Mouse (Mus musculus): ENCODE measurements at regions not wholly inside any gene's neighbourhood (a gene's known extent, or its start where the extent isn't known, plus 50 kb on each side); places are given as distances from the start of the nearest gene placed in this dataset.
"Not testable (repeated sequence)": the region's sequence is repeated elsewhere in the genome, so short reads cannot be mapped to it uniquely, and the experiment has no call there.

DNA sequence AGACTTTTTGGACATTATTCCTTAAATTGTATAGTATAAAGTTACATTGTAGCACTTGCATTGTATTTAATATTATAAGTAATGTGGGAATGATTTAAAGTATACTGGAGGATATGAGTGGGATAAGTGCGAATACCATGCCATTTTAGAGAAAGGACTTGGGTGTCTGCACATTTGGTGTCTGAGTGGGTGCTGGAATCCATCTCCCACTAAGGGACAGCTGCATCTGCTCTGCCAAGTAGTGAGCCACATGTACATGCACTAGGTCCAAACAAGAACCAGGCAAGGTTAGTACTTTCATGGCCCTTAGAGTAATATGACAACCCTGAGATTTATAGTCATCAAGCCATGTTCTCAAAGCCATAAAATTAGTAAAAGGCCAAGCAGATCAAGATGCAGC, 146.0 kb upstream of the Pcsk5 start:
- no peak for ATAC-seq (ENCODE audit: low FRiP score, low TSS enrichment)
- Histone ChIP-seq H3K36me3 (ENCODE audit: control insufficient read depth, insufficient read depth, low read length) (no peaks in the 10 kb centered on the region), H3K9me3 (ENCODE audit: control insufficient read depth, low read length) (no peaks in the 10 kb centered on the region), H3K4me1 (ENCODE audit: control insufficient read depth, insufficient read depth, low read length) (no peaks in the 10 kb centered on the region), H3K4me3 (ENCODE audit: low read length) (no peak overlapping the region), H3K27me3 (ENCODE audit: control insufficient read depth, insufficient read depth, low read length) (no peaks in the 10 kb centered on the region), H3K9ac (ENCODE audit: low read depth, low read length) (no peak overlapping the region), H3K27ac (ENCODE audit: low read depth, low read length) (no peak overlapping the region), H3K4me2 (replicated peaks; ENCODE audit: low read depth, low read length) (no peak overlapping the region)
- WGBS: 87% methylated on average over 1 of the region's 1 CpGs

- Histone ChIP-seq H3K9ac (ENCODE audit: low read depth, low read length) (no peak overlapping the region), H3K4me1 (ENCODE audit: control insufficient read depth, insufficient read depth, low read length) (no peaks in the 10 kb centered on the region), H3K27ac (ENCODE audit: low read depth, low read length) (no peak overlapping the region), H3K4me3 (ENCODE audit: low read length) (no peak overlapping the region), H3K9me3 (ENCODE audit: control insufficient read depth, low read length) (no peaks in the 10 kb centered on the region), H3K36me3 (ENCODE audit: control insufficient read depth, insufficient read depth, low read length) (no peaks in the 10 kb centered on the region), H3K4me2 (replicated peaks; ENCODE audit: low read depth, low read length) (no peak overlapping the region), H3K27me3 (ENCODE audit: control insufficient read depth, insufficient read depth, low read length) (no peaks in the 10 kb centered on the region)
- no peak for ATAC-seq (ENCODE audit: low FRiP score, low TSS enrichment)
- 71% methylated on average over 1 of the region's 1 CpGs for WGBS
Measured at GRCm38 (mm10) chr19:17965566-17965965, 128.1 kb upstream of the Pcsk5 start.

- Histone ChIP-seq H3K4me3 (ENCODE audit: low read length) (no peak overlapping the region), H3K4me1 (ENCODE audit: control insufficient read depth, insufficient read depth, low read length) (no peaks in the 10 kb centered on the region), H3K27ac (ENCODE audit: low read depth, low read length) (no peak overlapping the region), H3K9ac (ENCODE audit: low read depth, low read length) (no peak overlapping the region), H3K4me2 (replicated peaks; ENCODE audit: low read depth, low read length) (no peak overlapping the region), H3K27me3 (ENCODE audit: control insufficient read depth, insufficient read depth, low read length) (no peaks in the 10 kb centered on the region), H3K9me3 (ENCODE audit: control insufficient read depth, low read length) (no peaks in the 10 kb centered on the region), H3K36me3 (ENCODE audit: control insufficient read depth, insufficient read depth, low read length) (no peaks in the 10 kb centered on the region)
- no peak for ATAC-seq (ENCODE audit: low FRiP score, low TSS enrichment)
Measured at GRCm38 (mm10) chr19:17958440-17958839, 121.0 kb upstream of the Pcsk5 start.

- ATAC-seq (ENCODE audit: low FRiP score, low TSS enrichment): no peak
- Histone ChIP-seq H3K27me3 (ENCODE audit: control insufficient read depth, insufficient read depth, low read length) (no peaks in the 10 kb centered on the region), H3K4me1 (ENCODE audit: control insufficient read depth, insufficient read depth, low read length) (no peaks in the 10 kb centered on the region), H3K9ac (ENCODE audit: low read depth, low read length) (no peak overlapping the region), H3K4me2 (replicated peaks; ENCODE audit: low read depth, low read length) (no peak overlapping the region), H3K9me3 (ENCODE audit: control insufficient read depth, low read length) (no peaks in the 10 kb centered on the region), H3K4me3 (ENCODE audit: low read length) (no peak overlapping the region), H3K27ac (ENCODE audit: low read depth, low read length) (no peak overlapping the region), H3K36me3 (ENCODE audit: control insufficient read depth, insufficient read depth, low read length) (no peaks in the 10 kb centered on the region)
- 74% methylated on average over 4 of the region's 4 CpGs for WGBS
Measured at GRCm38 (mm10) chr19:17932665-17933064, 95.2 kb upstream of the Pcsk5 start.

GRCm38 (mm10) chr19:17927121-17927520, 89.7 kb upstream of the Pcsk5 start:
- not testable (repeated sequence) for H3K4me2 ChIP-seq (replicated peaks; ENCODE audit: low read depth, low read length); H3K9ac ChIP-seq (ENCODE audit: low read depth, low read length); H3K36me3 ChIP-seq (ENCODE audit: control insufficient read depth, insufficient read depth, low read length); ATAC-seq (ENCODE audit: low FRiP score, low TSS enrichment); H3K27ac ChIP-seq (ENCODE audit: low read depth, low read length); H3K27me3 ChIP-seq (ENCODE audit: control insufficient read depth, insufficient read depth, low read length); H3K4me1 ChIP-seq (ENCODE audit: control insufficient read depth, insufficient read depth, low read length); H3K4me3 ChIP-seq (ENCODE audit: low read length); H3K9me3 ChIP-seq (ENCODE audit: control insufficient read depth, low read length)
- WGBS: 93% methylated on average over 8 of the region's 8 CpGs

GRCm38 (mm10) chr19:17907579-17907978, 70.1 kb upstream of the Pcsk5 start:
- 82% methylated on average over 1 of the region's 1 CpGs for WGBS
- Histone ChIP-seq H3K4me1 (ENCODE audit: control insufficient read depth, insufficient read depth, low read length) (no peaks in the 10 kb centered on the region), H3K4me3 (ENCODE audit: low read length) (no peak overlapping the region), H3K9me3 (ENCODE audit: control insufficient read depth, low read length) (peaks cover 4% of the 10 kb centered on the region), H3K27ac (ENCODE audit: low read depth, low read length) (no peak overlapping the region), H3K9ac (ENCODE audit: low read depth, low read length) (no peak overlapping the region), H3K36me3 (ENCODE audit: control insufficient read depth, insufficient read depth, low read length) (no peaks in the 10 kb centered on the region), H3K4me2 (replicated peaks; ENCODE audit: low read depth, low read length) (no peak overlapping the region), H3K27me3 (ENCODE audit: control insufficient read depth, insufficient read depth, low read length) (no peaks in the 10 kb centered on the region)
- no peak for ATAC-seq (ENCODE audit: low FRiP score, low TSS enrichment)

GRCm38 (mm10) chr19:17904120-17904519, 66.7 kb upstream of the Pcsk5 start:
- Histone ChIP-seq H3K9ac (ENCODE audit: low read depth, low read length) (no peak overlapping the region), H3K27me3 (ENCODE audit: control insufficient read depth, insufficient read depth, low read length) (no peaks in the 10 kb centered on the region), H3K4me3 (ENCODE audit: low read length) (no peak overlapping the region), H3K9me3 (ENCODE audit: control insufficient read depth, low read length) (no peaks in the 10 kb centered on the region), H3K4me2 (replicated peaks; ENCODE audit: low read depth, low read length) (no peak overlapping the region), H3K36me3 (ENCODE audit: control insufficient read depth, insufficient read depth, low read length) (no peaks in the 10 kb centered on the region), H3K27ac (ENCODE audit: low read depth, low read length) (no peak overlapping the region), H3K4me1 (ENCODE audit: control insufficient read depth, insufficient read depth, low read length) (no peaks in the 10 kb centered on the region)
- no peak for ATAC-seq (ENCODE audit: low FRiP score, low TSS enrichment)
- WGBS: 83% methylated on average over 3 of the region's 3 CpGs

- Histone ChIP-seq H3K9me3 (ENCODE audit: control insufficient read depth, low read length) (no peaks in the 10 kb centered on the region), H3K9ac (ENCODE audit: low read depth, low read length) (no peak overlapping the region), H3K36me3 (ENCODE audit: control insufficient read depth, insufficient read depth, low read length) (no peaks in the 10 kb centered on the region), H3K4me2 (replicated peaks; ENCODE audit: low read depth, low read length) (no peak overlapping the region), H3K27me3 (ENCODE audit: control insufficient read depth, insufficient read depth, low read length) (no peaks in the 10 kb centered on the region), H3K4me1 (ENCODE audit: control insufficient read depth, insufficient read depth, low read length) (no peaks in the 10 kb centered on the region), H3K27ac (ENCODE audit: low read depth, low read length) (no peak overlapping the region), H3K4me3 (ENCODE audit: low read length) (no peak overlapping the region)
- ATAC-seq (ENCODE audit: low FRiP score, low TSS enrichment): no peak
Measured at GRCm38 (mm10) chr19:17892615-17893014, 55.2 kb upstream of the Pcsk5 start.
